Mouse (Mus musculus): ENCODE measurements at regions not wholly inside any gene's neighbourhood (a gene's known extent, or its start where the extent isn't known, plus 50 kb on each side); places are given as distances from the start of the nearest gene placed in this dataset.

GRCm38 (mm10) chr4:55615808-55616207 lies 83.5 kb upstream of the Klf4 start:
- TF ChIP-seq CTCF (conservative IDR thresholded peaks at IDR 0.05; ENCODE audit: low read length) (no peak), NANOG (IDR thresholded peaks at IDR 0.05; ENCODE audit: borderline replicate concordance, low read length) (no peak), POU5F1 (IDR thresholded peaks at IDR 0.05; ENCODE audit: borderline replicate concordance, low read length) (no peak)

Data from E14TG2a.4 (cell line).